Mouse (Mus musculus) forebrain, postnatal 0 days (tissue): Measurements from ENCODE around the gene Cd5. TPM values are rescaled to one million over a fixed set of nuclear protein-coding genes. Genes with fewer than 3 reads are reported as not detected.

Experiments used
- ATAC-seq: fragments of 200-750 bp; cut with Nextera tagmentation; 2 replicates; pipeline ENCODE4 v1.8.0; 2017; ENCODE audit warnings: mild to moderate bottlenecking, moderate library complexity
- DNase-seq: peaks from one replicate; pipeline ENCODE4 v3.0.0-alpha.2; 2015
- H3K27ac ChIP-seq: fragments of 300-500 bp; sonication (generic); 2 replicates; pipeline ENCODE4 v1.5.1; 2014; ENCODE audit warnings: low read depth, mild to moderate bottlenecking, antibody characterized with exemption, low read length, moderate library complexity, mixed read lengths
- H3K27me3 ChIP-seq: fragments of 300-500 bp; sonication (generic); 2 replicates; pipeline ENCODE4 v1.6.1; 2014; ENCODE audit warnings: mild to moderate bottlenecking, low read length, mixed read lengths; ENCODE audit not compliant: insufficient read depth
- H3K36me3 ChIP-seq: fragments of 300-500 bp; sonication (generic); 2 replicates; pipeline ENCODE4 v1.6.1; 2014; ENCODE audit warnings: mild to moderate bottlenecking, moderate library complexity; ENCODE audit not compliant: insufficient read depth
- H3K4me1 ChIP-seq: fragments of 300-500 bp; sonication (generic); 2 replicates; pipeline ENCODE4 v1.6.1; 2014; ENCODE audit warnings: antibody characterized with exemption; ENCODE audit not compliant: insufficient read depth
- H3K4me2 ChIP-seq: fragments of 300-500 bp; sonication (generic); 2 replicates; pipeline ENCODE4 v1.6.1; 2014; ENCODE audit warnings: low read depth, mild to moderate bottlenecking, moderate library complexity
- H3K4me3 ChIP-seq: fragments of 300-500 bp; sonication (generic); 2 replicates; pipeline ENCODE4 v1.5.1; 2014; ENCODE audit warnings: low read depth, low read length, mixed read lengths
- H3K9ac ChIP-seq: fragments of 300-500 bp; sonication (generic); 2 replicates; pipeline ENCODE4 v1.6.1; 2014; ENCODE audit warnings: mild to moderate bottlenecking
- H3K9me3 ChIP-seq: fragments of 300-500 bp; sonication (generic); 2 replicates; pipeline ENCODE4 v1.6.1; 2016; ENCODE audit warnings: low read length
- CTCF ChIP-seq: sonication (generic); IDR thresholded peaks from 2 replicates; pipeline ENCODE4 v1.5.1; 2016; ENCODE audit warnings: antibody characterized with exemption, control low read depth, low read depth
- whole genome bisulfite sequencing: fragments of 180-500 bp; shearing (Covaris S2); extraction: QIAGEN DNeasy Blood & Tissue Kit; methylation state at CpG from one replicate; pipeline ENCODE4 v1.1.7; 2014; 5-methylcytosine and 5-hydroxymethylcytosine counted together
- polyA plus RNA-seq: library from polyadenylated mRNA; unstranded; fragments of >200 nt; fragmentation: Nextera tagmentation; extraction: Ambion mirVana; gene quantifications from 2 replicates; pipeline ENCODE4 v1.2.1, GENCODE M21; 2015
- total RNA-seq: library from RNA; depleted of rRNA; stranded (reverse); fragments of >200 nt; gene quantifications from 2 replicates; pipeline ENCODE4 v1.2.3, GENCODE M21; 2014

The Cd5 gene
- total and polyA plus RNA-seq, 2 experiments from 2014 or later, result 0.10 to 0.52 TPM

DNA sequence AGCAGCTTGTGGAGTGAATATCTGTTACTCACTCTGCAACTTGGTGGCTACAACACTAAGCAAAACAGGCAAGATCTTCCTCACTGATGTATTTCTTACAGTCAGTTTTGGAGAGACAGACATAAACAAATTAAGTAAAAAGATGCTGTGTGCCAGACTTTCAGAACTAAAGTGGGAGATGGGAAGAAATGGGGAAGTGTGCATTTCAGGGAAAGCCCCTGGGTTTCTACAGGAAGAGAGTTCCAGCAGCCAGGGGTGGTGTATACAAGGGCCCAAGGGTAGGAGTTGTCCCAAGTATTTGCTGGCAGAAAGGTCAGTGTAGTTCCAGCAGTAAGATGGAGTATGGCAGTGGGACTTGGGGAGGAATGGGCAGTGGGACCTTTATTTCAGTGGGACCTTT is 20.7 kb upstream of the Cd5 start:
- DNase-seq (no peak), ATAC-seq (no peak)
- Histone ChIP-seq H3K27me3 (no peaks in the 10 kb centered on the region), H3K4me3 (no peak overlapping the region), H3K9ac (no peak overlapping the region), H3K4me1 (no peaks in the 10 kb centered on the region), H3K36me3 (no peaks in the 10 kb centered on the region), H3K9me3 (no peaks in the 10 kb centered on the region), H3K4me2 (no peak overlapping the region), H3K27ac (no peak overlapping the region)
- TF ChIP-seq CTCF, result no peak

GRCm38 (mm10) chr19:10758708-10759107 is 19.9 kb upstream of the Cd5 start:
- WGBS, result 69% methylated on average over 6 of the region's 6 CpGs
- Histone ChIP-seq H3K4me2 (no peak overlapping the region), H3K4me3 (no peak overlapping the region), H3K9me3 (no peaks in the 10 kb centered on the region), H3K9ac (no peak overlapping the region), H3K36me3 (no peaks in the 10 kb centered on the region), H3K27me3 (no peaks in the 10 kb centered on the region), H3K27ac (no peak overlapping the region), H3K4me1 (no peaks in the 10 kb centered on the region)
- ATAC-seq (no peak), DNase-seq (no peak)
- no peak for TF ChIP-seq CTCF

GRCm38 (mm10) chr19:10757526-10757925 is 18.7 kb upstream of the Cd5 start:
- Histone ChIP-seq H3K4me3 (no peak overlapping the region), H3K27me3 (no peaks in the 10 kb centered on the region), H3K27ac (no peak overlapping the region), H3K9me3 (no peaks in the 10 kb centered on the region), H3K4me2 (no peak overlapping the region), H3K36me3 (no peaks in the 10 kb centered on the region), H3K4me1 (no peaks in the 10 kb centered on the region), H3K9ac (no peak overlapping the region)
- ATAC-seq (no peak), DNase-seq (no peak)
- TF ChIP-seq CTCF, result no peak
- WGBS, result 86% methylated on average over 2 of the region's 2 CpGs

GRCm38 (mm10) chr19:10757125-10757524 is 18.3 kb upstream of the Cd5 start:
- TF ChIP-seq CTCF, result no peak
- Histone ChIP-seq H3K4me1 (no peaks in the 10 kb centered on the region), H3K9me3 (no peaks in the 10 kb centered on the region), H3K27ac (no peak overlapping the region), H3K36me3 (no peaks in the 10 kb centered on the region), H3K9ac (no peak overlapping the region), H3K4me2 (no peak overlapping the region), H3K27me3 (no peaks in the 10 kb centered on the region), H3K4me3 (no peak overlapping the region)
- no peak for DNase-seq
- ATAC-seq, result no peak

DNA sequence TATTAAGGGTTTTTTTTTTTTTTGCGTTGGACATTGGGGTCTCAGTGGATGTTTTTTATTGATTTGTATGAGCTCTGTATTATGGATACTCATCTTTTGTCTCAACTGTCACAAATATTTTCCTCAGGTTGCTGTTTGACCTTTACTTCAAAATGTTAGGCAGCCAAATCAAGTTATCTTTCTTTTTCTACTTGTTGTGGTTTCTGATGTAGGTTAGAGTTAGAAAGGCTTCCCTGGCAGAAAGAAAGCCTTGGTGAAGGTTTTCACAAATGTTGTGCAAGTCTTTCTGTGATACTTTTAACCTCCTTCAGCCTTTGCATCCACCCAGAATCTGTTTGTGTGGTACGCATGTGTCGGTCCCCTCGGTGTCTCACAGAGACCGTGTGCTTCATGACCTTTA is 13.8 kb upstream of the Cd5 start:
- no peaks in the 10 kb centered on the region for H3K36me3 ChIP-seq
- H3K4me1 ChIP-seq, result no peaks in the 10 kb centered on the region
- no peak overlapping the region for H3K9ac ChIP-seq
- H3K4me3 ChIP-seq, result no peak overlapping the region
- DNase-seq (no peak), ATAC-seq (no peak)
- TF ChIP-seq CTCF, result no peak
- no peak overlapping the region for H3K27ac ChIP-seq
- no peaks in the 10 kb centered on the region for H3K9me3 ChIP-seq
- no peaks in the 10 kb centered on the region for H3K27me3 ChIP-seq
- H3K4me2 ChIP-seq, result no peak overlapping the region
- 95% methylated on average over 5 of the region's 5 CpGs for WGBS

- no peak overlapping the region for H3K9ac ChIP-seq
Observed at GRCm38 (mm10) chr19:10752106-10752505, 13.3 kb upstream of the Cd5 start.

GRCm38 (mm10) chr19:10751607-10752006 is 12.8 kb upstream of the Cd5 start:
- H3K4me3 ChIP-seq, result no peak overlapping the region
- no peaks in the 10 kb centered on the region for H3K4me1 ChIP-seq
- H3K27me3 ChIP-seq, result no peaks in the 10 kb centered on the region
- no peak for TF ChIP-seq CTCF
- DNase-seq (no peak), ATAC-seq (no peak)
- H3K36me3 ChIP-seq, result no peaks in the 10 kb centered on the region
- H3K4me2 ChIP-seq, result no peak overlapping the region
- 89% methylated on average over 1 of the region's 1 CpGs for WGBS
- H3K9me3 ChIP-seq, result no peaks in the 10 kb centered on the region
- H3K27ac ChIP-seq, result no peak overlapping the region
- H3K9ac ChIP-seq, result no peak overlapping the region

More at GRCm38 (mm10) chr19:10752106-10752505, 13.3 kb upstream of the Cd5 start:
- TF ChIP-seq CTCF, result no peak
- DNase-seq, result no peak
- WGBS, result 77% methylated on average over 6 of the region's 6 CpGs
- no peaks in the 10 kb centered on the region for H3K36me3 ChIP-seq
- no peak overlapping the region for H3K4me2 ChIP-seq
- no peaks in the 10 kb centered on the region for H3K27me3 ChIP-seq
- ATAC-seq, result no peak
- no peak overlapping the region for H3K4me3 ChIP-seq
- H3K4me1 ChIP-seq, result no peaks in the 10 kb centered on the region
- no peak overlapping the region for H3K27ac ChIP-seq
- H3K9me3 ChIP-seq, result no peaks in the 10 kb centered on the region

GRCm38 (mm10) chr19:10750161-10750560 is 11.4 kb upstream of the Cd5 start:
- H3K9ac ChIP-seq, result no peak overlapping the region
- TF ChIP-seq CTCF, result no peak

More at GRCm38 (mm10) chr19:10750161-10750560, 11.4 kb upstream of the Cd5 start:
- Histone ChIP-seq H3K27ac (no peak overlapping the region), H3K27me3 (no peaks in the 10 kb centered on the region), H3K4me3 (no peak overlapping the region), H3K4me2 (no peak overlapping the region), H3K36me3 (no peaks in the 10 kb centered on the region), H3K9me3 (no peaks in the 10 kb centered on the region), H3K4me1 (no peaks in the 10 kb centered on the region)
- no peak for ATAC-seq
- no peak for DNase-seq
- WGBS, result 85% methylated on average over 6 of the region's 6 CpGs
